37 mouse cellular contexts compared by ENCODE assay signal in the genomic region with DNA sequence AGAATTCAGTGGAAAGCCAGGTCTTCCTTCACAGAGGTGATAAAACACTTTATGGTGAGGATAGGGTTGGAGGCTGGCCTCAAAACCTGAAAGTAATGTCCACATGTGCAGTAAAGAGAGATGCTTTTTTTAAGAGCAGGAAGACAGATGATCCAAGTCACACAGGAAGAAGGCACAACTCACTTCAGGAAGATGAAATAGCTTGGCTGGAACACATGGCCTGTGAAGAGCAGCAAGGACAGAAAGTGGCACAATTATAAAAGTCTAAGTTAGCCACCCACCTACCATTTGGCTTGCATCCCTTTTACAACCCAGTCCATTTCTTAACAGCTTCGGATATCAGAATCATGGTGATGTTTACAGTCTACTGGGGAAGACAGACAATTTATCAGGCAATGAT. TPM values are rescaled to one million over a fixed set of nuclear protein-coding genes. Genes with fewer than 3 reads are reported as not detected.
"Had no signal": no experiment of that assay in that cellular context is flagged by ENCODE, and none has a peak within 500 bp of the region (broad histone marks: within the 10 kb centered on the region; RNA-seq: fewer than 3 reads in every experiment).

No protein-coding gene starts in this region.

- H3K4me3 ChIP-seq: embryonic facial prominence, embryonic 10.5 days; embryonic facial prominence, embryonic 12.5 days; embryonic facial prominence, embryonic 13.5 days; embryonic facial prominence, embryonic 15.5 days; erythroblast, embryonic 14.5 days; forebrain, embryonic 10.5 days; forebrain, embryonic 12.5 days; forebrain, embryonic 13.5 days; forebrain, embryonic 15.5 days; gastrocnemius, adult 2 months; heart, adult 2 months had no signal

- H3K9ac ChIP-seq: embryonic facial prominence, embryonic 12.5 days; embryonic facial prominence, embryonic 13.5 days; embryonic facial prominence, embryonic 15.5 days; forebrain, embryonic 12.5 days; forebrain, embryonic 13.5 days; forebrain, embryonic 15.5 days; forebrain, postnatal 0 days had no signal

- H3K27ac ChIP-seq: embryonic facial prominence, embryonic 10.5 days; embryonic facial prominence, embryonic 12.5 days; embryonic facial prominence, embryonic 13.5 days; embryonic facial prominence, embryonic 15.5 days; forebrain, embryonic 10.5 days; forebrain, embryonic 12.5 days; forebrain, embryonic 13.5 days; forebrain, embryonic 15.5 days; gastrocnemius, adult 2 months; heart, adult 2 months had no signal

- DNase-seq: cerebellum, adult 8-10 months; cerebellum, adult 9-10 months; cerebellum, adult 9-11 months; cerebellum, postnatal 10 days; cerebellum, postnatal 14 days; cerebellum, postnatal 25 days; cerebellum, postnatal 36 days; embryo, embryonic 11 days; forebrain, postnatal 0 days; gastrocnemius, adult 2 months; gastrocnemius, postnatal 10 days; gastrocnemius, postnatal 14 days; gastrocnemius, postnatal 25 days; gastrocnemius, postnatal 36 days; heart, adult 11 months; heart, adult 18-20 months; heart, adult 2 months had no signal

- H3K9me3 ChIP-seq: embryonic facial prominence, embryonic 10.5 days; embryonic facial prominence, embryonic 12.5 days; embryonic facial prominence, embryonic 13.5 days; embryonic facial prominence, embryonic 15.5 days; forebrain, embryonic 10.5 days; forebrain, embryonic 12.5 days; forebrain, embryonic 13.5 days; forebrain, embryonic 15.5 days had no signal

- H3K4me2 ChIP-seq: embryonic facial prominence, embryonic 12.5 days; embryonic facial prominence, embryonic 13.5 days; embryonic facial prominence, embryonic 15.5 days; forebrain, embryonic 12.5 days; forebrain, embryonic 13.5 days; forebrain, embryonic 15.5 days had no signal

- H3K4me1 ChIP-seq: embryonic facial prominence, embryonic 10.5 days; embryonic facial prominence, embryonic 12.5 days; embryonic facial prominence, embryonic 13.5 days; embryonic facial prominence, embryonic 15.5 days; forebrain, embryonic 10.5 days; forebrain, embryonic 12.5 days; forebrain, embryonic 13.5 days; forebrain, embryonic 15.5 days had no signal

- ATAC-seq: forebrain, embryonic 13.5 days; forebrain, embryonic 14.5 days; forebrain, embryonic 15.5 days; forebrain, embryonic 16.5 days; forebrain, postnatal 0 days had no signal

- H3K36me3 ChIP-seq: embryonic facial prominence, embryonic 10.5 days; embryonic facial prominence, embryonic 12.5 days; embryonic facial prominence, embryonic 13.5 days; embryonic facial prominence, embryonic 15.5 days; forebrain, embryonic 10.5 days; forebrain, embryonic 12.5 days; forebrain, embryonic 15.5 days had no signal

- H3K27me3 ChIP-seq: embryonic facial prominence, embryonic 12.5 days; embryonic facial prominence, embryonic 13.5 days; embryonic facial prominence, embryonic 15.5 days; forebrain, embryonic 12.5 days; forebrain, embryonic 13.5 days; forebrain, embryonic 15.5 days had no signal

RNA-seq across cellular contexts. Expression of a gene that starts 50.1 kb away (rescaled TPM):
- total RNA-seq: common myeloid progenitor, adult 5-6 weeks; forebrain, postnatal 0 days; gastrocnemius, adult 18-20 months; gastrocnemius, adult 2 months; gastrocnemius, adult 8-10 months; gastrocnemius, postnatal 10 days; gastrocnemius, postnatal 14 days; gastrocnemius, postnatal 25 days; gastrocnemius, postnatal 36 days; gastrocnemius, postnatal 4 days; granulocyte monocyte progenitor cell, adult 5-6 weeks; heart, adult 18-20 months; heart, adult 2 months; heart, adult 8-10 months had no signal
- polyA plus RNA-seq: cortical plate, adult 2 months; erythroblast, embryonic 14.5 days; forebrain, embryonic 10.5 days; forebrain, embryonic 11.5 days; forebrain, embryonic 12.5 days; forebrain, embryonic 13.5 days; forebrain, embryonic 14.5 days; forebrain, embryonic 15.5 days; forebrain, embryonic 16.5 days; forebrain, postnatal 0 days; frontal cortex, adult 2 months; heart, adult 2 months had no signal
